Mouse (Mus musculus) bone marrow, adult 2 months (tissue): Measurements from ENCODE around the gene Defb30. TPM values are rescaled to one million over a fixed set of nuclear protein-coding genes. Genes with fewer than 3 reads are reported as not detected.

Experiments used
- H3K27ac ChIP-seq: fragments of 200-500 bp; 2 replicates; pipeline ENCODE4 v1.5.1; 2012; ENCODE audit warnings: low read depth, mild to moderate bottlenecking, control low read depth, inconsistent platforms, low read length; ENCODE audit not compliant: control insufficient read depth, poor library complexity, insufficient read depth
- H3K4me1 ChIP-seq: fragments of 200-500 bp; 2 replicates; pipeline ENCODE4 v1.6.1; 2011; ENCODE audit warnings: low read length; ENCODE audit not compliant: control insufficient read depth, insufficient read depth
- H3K4me3 ChIP-seq: fragments of 200-500 bp; replicated peaks from 2 replicates; pipeline ENCODE3; 2011; ENCODE audit warnings: mild to moderate bottlenecking, low read depth, low read length, control low read depth; ENCODE audit not compliant: control insufficient read depth
- CTCF ChIP-seq: fragments of 200-500 bp; IDR thresholded peaks from 2 replicates; pipeline ENCODE4 v1.5.1; 2011; ENCODE audit warnings: low read length, control low read depth; ENCODE audit not compliant: control insufficient read depth, insufficient read depth
- POLR2A ChIP-seq: fragments of 200-500 bp; IDR thresholded peaks from 2 replicates; pipeline ENCODE4 v1.6.1; 2011; ENCODE audit warnings: low read depth, mild to moderate bottlenecking, control low read depth, low read length, borderline replicate concordance; ENCODE audit not compliant: control insufficient read depth
- WGBS: fragments of 180-500 bp; shearing (Covaris S2); methylation state at CpG from one replicate; pipeline ENCODE4 v1.1.7; 2018; 5-methylcytosine and 5-hydroxymethylcytosine counted together
- polyA plus RNA-seq: library from polyadenylated mRNA; stranded (reverse); fragments of >200 nt; gene quantifications from 2 replicates; pipeline ENCODE4 v1.2.4, GENCODE M21; 2011; ENCODE audit warnings: low replicate concordance; ENCODE audit not compliant: missing spikeins, insufficient read depth, insufficient read length

The Defb30 gene
- not detected in 2 replicates for polyA plus RNA-seq

- WGBS, result 69% methylated on average over 14 of the region's 14 CpGs
- TF ChIP-seq CTCF (no peak), POLR2A (no peak)
- no peak within 1 kb of the TSS for H3K4me3 ChIP-seq
- H3K4me1 ChIP-seq, result no peaks in the 10 kb centered on the region
- no peak within 1 kb of the TSS for H3K27ac ChIP-seq
Measured at GRCm38 (mm10) chr14:63049910-63050370, at the start of gene Defb30. Defb30 (minus strand) TSS chr14:63049960.

- Histone ChIP-seq H3K4me1 (no peaks in the 10 kb centered on the region), H3K4me3 (no peak overlapping the region), H3K27ac (no peak overlapping the region)
- WGBS, result 69% methylated on average over 15 of the region's 15 CpGs
- TF ChIP-seq POLR2A (no peak), CTCF (no peak)
Measured at GRCm38 (mm10) chr14:63067708-63068107, 17.9 kb upstream of the Defb30 start.

GRCm38 (mm10) chr14:63066630-63067310 is 17.0 kb upstream of the Defb30 start:
- peak; percentile 54 for TF ChIP-seq CTCF
- TF ChIP-seq POLR2A, result no peak
- Histone ChIP-seq H3K27ac (no peak overlapping the region), H3K4me3 (no peak overlapping the region), H3K4me1 (no peaks in the 10 kb centered on the region)
- WGBS, result 32% methylated on average over 16 of the region's 16 CpGs

GRCm38 (mm10) chr14:63065391-63065790 is 15.6 kb upstream of the Defb30 start:
- Histone ChIP-seq H3K4me3 (no peak overlapping the region), H3K27ac (no peak overlapping the region), H3K4me1 (no peaks in the 10 kb centered on the region)
- 79% methylated on average over 5 of the region's 5 CpGs for WGBS
- TF ChIP-seq CTCF (no peak), POLR2A (no peak)

GRCm38 (mm10) chr14:63062184-63062583 is 12.4 kb upstream of the Defb30 start:
- 72% methylated on average over 2 of the region's 2 CpGs for WGBS
- TF ChIP-seq POLR2A (no peak), CTCF (no peak)
- Histone ChIP-seq H3K27ac (no peak overlapping the region), H3K4me1 (no peaks in the 10 kb centered on the region), H3K4me3 (no peak overlapping the region)

GRCm38 (mm10) chr14:63060361-63060760 is 10.6 kb upstream of the Defb30 start:
- 72% methylated on average over 10 of the region's 10 CpGs for whole genome bisulfite sequencing
- TF ChIP-seq CTCF (no peak), POLR2A (no peak)
- Histone ChIP-seq H3K27ac (no peak overlapping the region), H3K4me1 (no peaks in the 10 kb centered on the region), H3K4me3 (no peak overlapping the region)

GRCm38 (mm10) chr14:63054729-63055128 is 5.0 kb upstream of the Defb30 start:
- H3K27ac ChIP-seq, result no peak overlapping the region; the same call in 1 of the 2 replicates
- TF ChIP-seq POLR2A (no peak), CTCF (no peak)
- no peaks in the 10 kb centered on the region for H3K4me1 ChIP-seq
- 56% methylated on average over 6 of the region's 6 CpGs for WGBS
- H3K4me3 ChIP-seq, result no peak overlapping the region

GRCm38 (mm10) chr14:63050769-63051168 is 1.0 kb upstream of the Defb30 start:
- Histone ChIP-seq H3K4me1 (no peaks in the 10 kb centered on the region), H3K27ac (no peak overlapping the region), H3K4me3 (no peak overlapping the region)
- TF ChIP-seq POLR2A (no peak), CTCF (peak; percentile 87)
- WGBS, result 13% methylated on average over 5 of the region's 5 CpGs

- H3K4me1 ChIP-seq, result no peaks in the 10 kb centered on the region
- WGBS, result 64% methylated on average over 3 of the region's 3 CpGs
- H3K4me3 ChIP-seq, result no peak within 1 kb of the TSS
- H3K27ac ChIP-seq, result no peak within 1 kb of the TSS
- TF ChIP-seq CTCF, result no peak
- TF ChIP-seq POLR2A, result no peak
Measured at GRCm38 (mm10) chr14:63046691-63047090, 3.1 kb downstream of the Defb30 start, which contains the start of gene Defb42. Defb42 (plus strand) TSS chr14:63046991.
